Mouse (Mus musculus) hindbrain, embryonic 11.5 days (tissue): ENCODE measurements around the gene Cntrl. TPM values are rescaled to one million over a fixed set of nuclear protein-coding genes. Genes with fewer than 3 reads are reported as not detected.

ENCODE experiments used
- ATAC-seq: fragments of 200-750 bp; cut with Nextera tagmentation; 2 replicates; pipeline ENCODE4 v1.8.0; 2017; ENCODE audit warnings: mild to moderate bottlenecking, moderate TSS enrichment, moderate library complexity; ENCODE audit not compliant: low FRiP score
- DNase-seq: peaks from one replicate; pipeline ENCODE4 v3.0.0-alpha.2; 2015; ENCODE audit warnings: low spot score
- H3K27ac ChIP-seq: fragments of 300-500 bp; sonication (generic); 2 replicates; pipeline ENCODE4 v1.5.1; 2014; ENCODE audit warnings: mild to moderate bottlenecking, low read depth, low read length
- H3K27me3 ChIP-seq: fragments of 300-500 bp; sonication (generic); 2 replicates; pipeline ENCODE4 v1.6.1; 2014; ENCODE audit warnings: mild to moderate bottlenecking, low read length, moderate library complexity, mixed read lengths; ENCODE audit not compliant: control insufficient read depth, insufficient read depth
- H3K36me3 ChIP-seq: fragments of 300-500 bp; sonication (generic); 2 replicates; pipeline ENCODE4 v1.6.1; 2014; ENCODE audit warnings: mild to moderate bottlenecking, low read length, moderate library complexity, mixed read lengths; ENCODE audit not compliant: control insufficient read depth, insufficient read depth
- H3K4me1 ChIP-seq: fragments of 300-500 bp; sonication (generic); replicated peaks from 2 replicates; pipeline ENCODE4 v1.6.1; 2014; ENCODE audit warnings: low read length, mixed read lengths; ENCODE audit not compliant: control insufficient read depth, insufficient read depth
- H3K4me2 ChIP-seq: fragments of 300-500 bp; sonication (generic); replicated peaks from 2 replicates; pipeline ENCODE4 v1.6.1; 2014; ENCODE audit warnings: mild to moderate bottlenecking, low read depth, low read length
- H3K4me3 ChIP-seq: fragments of 300-500 bp; sonication (generic); 2 replicates; pipeline ENCODE4 v1.5.1; 2014; ENCODE audit warnings: low read depth, low read length
- H3K9ac ChIP-seq: fragments of 300-500 bp; sonication (generic); 2 replicates; pipeline ENCODE4 v1.6.1; 2014; ENCODE audit warnings: low read depth, low read length
- H3K9me3 ChIP-seq: fragments of 300-500 bp; sonication (generic); 2 replicates; pipeline ENCODE4 v1.6.1; 2016; ENCODE audit warnings: low read length; ENCODE audit not compliant: control insufficient read depth
- WGBS: fragments of 180-500 bp; shearing (Covaris S2); extraction: QIAGEN DNeasy Blood & Tissue Kit; methylation state at CpG from one replicate; pipeline ENCODE4 v1.1.7; 2014; 5-methylcytosine and 5-hydroxymethylcytosine counted together
- polyA plus RNA-seq: library from polyadenylated mRNA; unstranded; fragments of >200 nt; fragmentation: Nextera tagmentation; extraction: Ambion mirVana; gene quantifications from 2 replicates; pipeline ENCODE4 v1.2.1, GENCODE M21; 2014

The Cntrl gene
- polyA plus RNA-seq = 33.0 and 38.6 TPM in 2 replicates

DNA sequence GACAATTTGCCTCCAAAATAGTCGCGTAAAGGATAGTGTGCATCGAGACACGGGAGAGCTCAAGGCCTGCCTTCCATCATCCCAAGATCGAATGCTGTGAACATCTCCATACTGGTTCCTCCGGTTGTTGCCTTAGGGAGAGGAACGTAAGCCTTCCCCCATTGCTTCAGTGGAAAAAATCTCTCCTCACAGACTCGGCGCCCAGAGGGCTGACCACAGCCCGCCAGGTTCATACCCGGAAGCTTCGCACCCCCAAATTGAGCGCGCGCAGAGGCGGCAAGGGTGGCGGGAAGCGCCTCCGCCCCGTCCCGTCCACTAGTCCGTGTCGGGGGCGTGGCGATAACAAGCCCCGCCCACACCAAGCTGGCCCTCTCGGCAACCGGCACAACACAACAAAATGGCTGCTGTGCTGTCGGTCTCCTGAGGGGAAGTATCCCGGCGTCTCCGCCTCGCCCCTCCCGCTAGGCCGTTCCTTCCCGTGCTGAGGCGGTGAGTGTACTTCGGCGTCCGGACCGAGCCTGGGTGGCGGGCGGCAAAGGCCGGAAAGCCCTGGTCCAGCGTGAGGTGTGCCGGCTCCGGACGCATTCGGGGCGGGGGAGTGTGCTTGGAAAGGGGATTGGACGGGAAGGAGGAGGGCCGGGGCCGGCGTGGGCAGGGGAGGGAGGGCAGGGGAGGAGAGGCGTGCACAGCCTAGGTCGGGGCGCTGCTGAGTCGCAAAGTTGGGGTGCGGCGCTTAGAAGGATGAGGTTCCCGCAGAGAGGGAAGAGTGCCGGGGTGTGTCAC is at the start of gene Cntrl:
Cntrl (plus strand) TSS at position 352 of the 783 bp plus-strand sequence.
- H3K4me2 ChIP-seq = peak within 1 kb of the TSS; percentile 61
- no peaks in the 10 kb centered on the region for H3K27me3 ChIP-seq
- H3K9me3 ChIP-seq = no peaks in the 10 kb centered on the region
- H3K4me1 ChIP-seq = no peaks in the 10 kb centered on the region; the same call in 1 of the 2 replicates
- no peaks in the 10 kb centered on the region for H3K36me3 ChIP-seq
- under 1% methylated on average over 62 of the region's 62 CpGs for WGBS
- ATAC-seq (peak; percentile 97), DNase-seq (peak; percentile 97)
- peak within 1 kb of the TSS; percentile 64 for H3K9ac ChIP-seq
- peak within 1 kb of the TSS; percentile 61 for H3K4me3 ChIP-seq
- peak within 1 kb of the TSS; percentile 61; the same call in 1 of the 2 replicates for H3K27ac ChIP-seq

GRCm38 (mm10) chr2:35060256-35060655 is 49.0 kb upstream of the Cntrl start:
- H3K4me1 ChIP-seq = no peaks in the 10 kb centered on the region
- H3K27ac ChIP-seq = no peak overlapping the region
- no peak overlapping the region for H3K9ac ChIP-seq
- no peaks in the 10 kb centered on the region for H3K9me3 ChIP-seq
- ATAC-seq = no peak
- H3K27me3 ChIP-seq = no peaks in the 10 kb centered on the region
- no peak overlapping the region for H3K4me2 ChIP-seq
- no peaks in the 10 kb centered on the region for H3K36me3 ChIP-seq
- H3K4me3 ChIP-seq = no peak overlapping the region
- DNase-seq = no peak
- WGBS = 89% methylated on average over 5 of the region's 5 CpGs

GRCm38 (mm10) chr2:35060897-35061296 is 48.4 kb upstream of the Cntrl start:
- WGBS = 86% methylated on average over 6 of the region's 6 CpGs
- Histone ChIP-seq H3K4me1 (no peaks in the 10 kb centered on the region), H3K4me3 (no peak overlapping the region), H3K9me3 (no peaks in the 10 kb centered on the region), H3K9ac (no peak overlapping the region), H3K27ac (no peak overlapping the region), H3K36me3 (no peaks in the 10 kb centered on the region), H3K4me2 (no peak overlapping the region), H3K27me3 (no peaks in the 10 kb centered on the region)
- no peak for DNase-seq
- no peak for ATAC-seq

GRCm38 (mm10) chr2:35061338-35061737 is 48.0 kb upstream of the Cntrl start, which contains the start of gene Hc:
Gene Hc (minus strand): TSS chr2:35061438.
- WGBS = 90% methylated on average over 5 of the region's 5 CpGs
- H3K4me3 ChIP-seq = no peak within 1 kb of the TSS
- H3K27me3 ChIP-seq = no peaks in the 10 kb centered on the region
- no peak within 1 kb of the TSS for H3K27ac ChIP-seq
- DNase-seq = no peak
- no peaks in the 10 kb centered on the region for H3K4me1 ChIP-seq
- H3K36me3 ChIP-seq = no peaks in the 10 kb centered on the region
- no peak within 1 kb of the TSS for H3K4me2 ChIP-seq
- H3K9ac ChIP-seq = no peak within 1 kb of the TSS
- H3K9me3 ChIP-seq = no peaks in the 10 kb centered on the region
- ATAC-seq = no peak

- H3K36me3 ChIP-seq = no peaks in the 10 kb centered on the region
- no peaks in the 10 kb centered on the region for H3K4me1 ChIP-seq
- no peak for DNase-seq
- no peak overlapping the region for H3K9ac ChIP-seq
- H3K4me3 ChIP-seq = no peak overlapping the region
- H3K9me3 ChIP-seq = no peaks in the 10 kb centered on the region
- no peak for ATAC-seq
- H3K27me3 ChIP-seq = no peaks in the 10 kb centered on the region
- H3K27ac ChIP-seq = no peak overlapping the region
- 88% methylated on average over 6 of the region's 6 CpGs for WGBS
- H3K4me2 ChIP-seq = no peak overlapping the region
Observed at GRCm38 (mm10) chr2:35063333-35064030, 45.8 kb upstream of the Cntrl start.

GRCm38 (mm10) chr2:35066525-35067082 is 42.7 kb upstream of the Cntrl start:
- Histone ChIP-seq H3K4me2 (no peak overlapping the region), H3K9ac (no peak overlapping the region), H3K36me3 (no peaks in the 10 kb centered on the region), H3K4me1 (no peaks in the 10 kb centered on the region), H3K27me3 (no peaks in the 10 kb centered on the region), H3K9me3 (no peaks in the 10 kb centered on the region), H3K4me3 (no peak overlapping the region), H3K27ac (no peak overlapping the region)
- 88% methylated on average over 13 of the region's 13 CpGs for WGBS
- ATAC-seq = no peak
- no peak for DNase-seq

GRCm38 (mm10) chr2:35067117-35067516 is 42.2 kb upstream of the Cntrl start:
- Histone ChIP-seq H3K4me3 (no peak overlapping the region), H3K4me1 (no peaks in the 10 kb centered on the region), H3K27ac (no peak overlapping the region), H3K27me3 (no peaks in the 10 kb centered on the region), H3K4me2 (no peak overlapping the region), H3K9me3 (no peaks in the 10 kb centered on the region), H3K9ac (no peak overlapping the region), H3K36me3 (no peaks in the 10 kb centered on the region)
- ATAC-seq (no peak), DNase-seq (no peak)
- WGBS = 93% methylated on average over 11 of the region's 11 CpGs

DNA sequence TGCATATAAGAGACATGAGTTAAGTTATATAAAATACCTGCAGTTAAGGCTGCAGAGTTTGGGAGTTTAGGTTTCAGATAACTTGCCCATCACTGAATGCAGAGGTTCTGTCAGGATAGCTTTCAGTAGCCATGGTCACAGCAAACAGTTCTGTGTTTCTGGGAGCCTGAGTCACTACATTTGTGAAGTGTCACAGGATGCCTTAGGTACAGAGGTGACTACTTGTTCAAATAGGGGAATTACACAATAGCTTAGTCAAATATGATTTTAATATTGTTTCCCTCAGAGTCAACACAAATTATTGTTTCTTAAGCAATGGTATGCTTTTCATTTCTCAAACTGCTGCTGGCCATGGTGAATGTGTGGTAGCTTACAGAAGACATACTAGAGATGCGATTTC is 40.2 kb upstream of the Cntrl start:
- no peak overlapping the region for H3K27ac ChIP-seq
- no peaks in the 10 kb centered on the region for H3K36me3 ChIP-seq
- H3K4me1 ChIP-seq = no peaks in the 10 kb centered on the region
- H3K4me2 ChIP-seq = no peak overlapping the region
- DNase-seq = no peak
- ATAC-seq = no peak
- H3K9me3 ChIP-seq = no peaks in the 10 kb centered on the region
- 93% methylated on average over 1 of the region's 1 CpGs for WGBS
- H3K9ac ChIP-seq = no peak overlapping the region
- H3K27me3 ChIP-seq = no peaks in the 10 kb centered on the region
- H3K4me3 ChIP-seq = no peak overlapping the region
